Mouse (Mus musculus) liver, embryonic 14.5 days (tissue): ENCODE measurements around the gene Esrrg. TPM values are rescaled to one million over a fixed set of nuclear protein-coding genes. Genes with fewer than 3 reads are reported as not detected.

Source experiments
- ATAC-seq: fragments of 200-750 bp; cut with Nextera tagmentation; 2 replicates; pipeline ENCODE4 v1.8.0; 2017; ENCODE audit warnings: moderate number of reproducible peaks, mild to moderate bottlenecking, moderate library complexity; ENCODE audit not compliant: insufficient read depth
- DNase-seq, 3 experiments: peaks; one replicate each; pipeline ENCODE4 v3.0.0-alpha.2; 2012 to 2013; ENCODE audit warnings: low read depth in 3 of 3, low spot score in 3 of 3
- H3K27ac ChIP-seq: fragments of 300-500 bp; sonication (generic); 2 replicates; pipeline ENCODE4 v1.5.1; 2014; ENCODE audit warnings: moderate library complexity, mild to moderate bottlenecking, control low read depth, inconsistent platforms
- H3K27me3 ChIP-seq: fragments of 300-500 bp; sonication (generic); 2 replicates; pipeline ENCODE4 v1.6.1; 2014; ENCODE audit warnings: mild to moderate bottlenecking, low read length, moderate library complexity; ENCODE audit not compliant: control insufficient read depth, insufficient read depth
- H3K36me3 ChIP-seq: fragments of 300-500 bp; sonication (generic); replicated peaks from 2 replicates; pipeline ENCODE4 v1.6.1; 2014; ENCODE audit warnings: low read depth; ENCODE audit not compliant: control insufficient read depth, insufficient read depth
- H3K4me1 ChIP-seq, 2 experiments: fragments of 200-500 bp in 1 of 2; fragments of 300-500 bp in 1 of 2; sonication (generic) in 1 of 2; replicated peaks; 2 replicates each; pipeline ENCODE4 v1.6.1; 2012 to 2014; ENCODE audit warnings: antibody characterized with exemption in 1 of 2, inconsistent platforms in 1 of 2, low read length in 1 of 2; ENCODE audit not compliant: control insufficient read depth in 2 of 2, insufficient read depth in 2 of 2
- H3K4me2 ChIP-seq: fragments of 300-500 bp; sonication (generic); 2 replicates; pipeline ENCODE4 v1.6.1; 2014; ENCODE audit warnings: low read depth, mild to moderate bottlenecking, control low read depth, moderate library complexity
- H3K4me3 ChIP-seq, 2 experiments: fragments of 200-500 bp in 1 of 2; fragments of 300-500 bp in 1 of 2; sonication (generic) in 1 of 2; 2 replicates each; pipeline ENCODE4 v1.5.1; 2012 to 2014; ENCODE audit warnings: low read depth in 2 of 2, low read length in 2 of 2, mild to moderate bottlenecking in 2 of 2, control low read depth in 1 of 2, inconsistent platforms in 1 of 2, moderate library complexity in 1 of 2; ENCODE audit not compliant: insufficient read depth in 1 of 2
- H3K9ac ChIP-seq: fragments of 300-500 bp; sonication (generic); replicated peaks from 2 replicates; pipeline ENCODE4 v1.6.1; 2014; ENCODE audit warnings: mild to moderate bottlenecking, control low read depth, moderate library complexity
- H3K9me3 ChIP-seq: fragments of 300-500 bp; sonication (generic); 2 replicates; pipeline ENCODE4 v1.6.1; 2016; ENCODE audit warnings: low read length, mixed read lengths; ENCODE audit not compliant: control insufficient read depth
- CTCF ChIP-seq: IDR thresholded peaks from 2 replicates; pipeline ENCODE4 v1.5.1; 2016; ENCODE audit warnings: antibody characterized with exemption, low read depth, control low read depth
- EP300 ChIP-seq: IDR thresholded peaks from 2 replicates; pipeline ENCODE4 v1.6.1; 2016; ENCODE audit warnings: antibody characterized with exemption, low read depth
- WGBS: fragments of 180-500 bp; shearing (Covaris S2); extraction: QIAGEN DNeasy Blood & Tissue Kit; methylation state at CpG from one replicate; pipeline ENCODE4 v1.1.7; 2014; ENCODE audit not compliant: insufficient replicate concordance; 5-methylcytosine and 5-hydroxymethylcytosine counted together
- polyA plus RNA-seq, 2 experiments: library from polyadenylated mRNA; depleted of rRNA in 1 of 2; stranded (reverse) in 1 of 2; unstranded in 1 of 2; fragments of >200 nt; fragmentation: Nextera tagmentation in 1 of 2; extraction: Ambion mirVana in 1 of 2; gene quantifications; 2 replicates each; pipeline versions ENCODE4 v1.2.1 to v1.2.3; 2012 to 2014

Esrrg gene
- polyA plus RNA-seq, 2 experiments, result 0.03 TPM

DNA sequence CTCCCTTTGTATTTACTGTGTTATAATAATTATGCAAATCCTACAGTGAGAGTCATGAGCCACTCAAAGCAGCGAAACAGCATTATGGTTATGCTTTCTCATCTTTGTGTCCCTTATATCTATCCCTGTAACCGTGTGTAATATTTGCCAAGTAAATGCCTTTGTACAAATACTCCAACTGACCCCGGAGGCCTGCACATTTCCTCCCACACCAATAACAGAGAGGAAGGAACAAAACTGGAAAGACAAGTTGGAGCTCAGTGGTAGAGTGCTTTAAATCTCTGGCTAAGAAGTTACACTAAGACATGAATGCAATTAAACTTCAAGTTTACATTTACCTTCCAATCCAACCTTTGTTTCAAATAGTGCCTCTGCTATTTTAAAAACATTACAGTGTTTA is 15.4 kb downstream of the Esrrg start:
- no peaks in the 10 kb centered on the region for H3K27me3 ChIP-seq
- 58% methylated on average over 3 of the region's 3 CpGs for WGBS
- H3K36me3 ChIP-seq, result no peaks in the 10 kb centered on the region
- no peaks in the 10 kb centered on the region for H3K9me3 ChIP-seq
- DNase-seq (no peak), ATAC-seq (no peak)
- no peaks in the 10 kb centered on the region for H3K4me1 ChIP-seq
- H3K9ac ChIP-seq, result no peak overlapping the region
- TF ChIP-seq CTCF, result no peak
- TF ChIP-seq EP300, result no peak
- H3K4me3 ChIP-seq, result no peak overlapping the region
- no peak overlapping the region for H3K27ac ChIP-seq
- H3K4me2 ChIP-seq, result no peak overlapping the region

DNA sequence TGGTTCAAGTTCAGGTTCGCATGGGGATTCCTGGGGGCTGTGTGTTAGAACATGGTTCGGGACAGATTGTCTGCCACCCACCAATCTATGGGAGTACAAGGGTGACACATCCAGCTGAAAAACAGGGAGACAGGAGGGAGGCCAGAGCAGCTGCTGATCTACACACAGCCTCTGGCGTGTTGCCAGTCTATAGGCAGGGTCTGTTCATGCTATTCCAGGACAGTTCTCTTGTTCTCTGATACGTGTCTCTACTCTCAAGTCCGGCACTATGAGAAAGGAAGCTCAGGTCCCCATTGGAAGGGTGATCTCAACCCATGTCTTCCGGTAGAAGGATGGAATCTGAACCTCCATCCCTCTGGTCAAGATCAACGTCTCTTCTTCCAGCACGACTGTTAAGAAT is 21.8 kb downstream of the Esrrg start:
- no peak overlapping the region for H3K9ac ChIP-seq
- no peaks in the 10 kb centered on the region for H3K4me1 ChIP-seq
- WGBS, result 67% methylated on average over 8 of the region's 8 CpGs
- no peaks in the 10 kb centered on the region for H3K27me3 ChIP-seq
- H3K27ac ChIP-seq, result no peak overlapping the region
- no peaks in the 10 kb centered on the region for H3K9me3 ChIP-seq
- DNase-seq (no peak), ATAC-seq (no peak)
- no peak overlapping the region for H3K4me3 ChIP-seq
- TF ChIP-seq CTCF (no peak), EP300 (no peak)
- no peak overlapping the region for H3K4me2 ChIP-seq
- H3K36me3 ChIP-seq, result no peaks in the 10 kb centered on the region

- H3K27ac ChIP-seq, result no peak overlapping the region
- no peaks in the 10 kb centered on the region for H3K9me3 ChIP-seq
- DNase-seq (no peak), ATAC-seq (no peak)
- H3K36me3 ChIP-seq, result no peaks in the 10 kb centered on the region
- 72% methylated on average over 8 of the region's 8 CpGs for WGBS
- H3K4me1 ChIP-seq, result no peaks in the 10 kb centered on the region
- H3K4me2 ChIP-seq, result no peak overlapping the region
- TF ChIP-seq EP300 (no peak), CTCF (no peak)
- no peak overlapping the region for H3K4me3 ChIP-seq
- H3K27me3 ChIP-seq, result no peaks in the 10 kb centered on the region
- H3K9ac ChIP-seq, result no peak overlapping the region
Measured at GRCm38 (mm10) chr1:187631486-187631885, 22.9 kb downstream of the Esrrg start.

- H3K36me3 ChIP-seq, result no peaks in the 10 kb centered on the region
Measured at GRCm38 (mm10) chr1:187645258-187645657, 36.7 kb downstream of the Esrrg start.

GRCm38 (mm10) chr1:187648551-187648950 is 40.0 kb downstream of the Esrrg start:
- Histone ChIP-seq H3K4me1 (peaks cover 0 to 2% of the 10 kb centered on the region in 2 experiments; a peak in 1 of 4 replicates), H3K36me3 (no peaks in the 10 kb centered on the region), H3K4me2 (no peak overlapping the region), H3K27ac (no peak overlapping the region), H3K4me3 (no peak overlapping the region), H3K9ac (no peak overlapping the region), H3K9me3 (no peaks in the 10 kb centered on the region), H3K27me3 (peaks cover 16% of the 10 kb centered on the region)
- WGBS, result 69% methylated on average over 8 of the region's 8 CpGs
- TF ChIP-seq CTCF (no peak), EP300 (no peak)
- ATAC-seq (no peak), DNase-seq (no peak)

More at GRCm38 (mm10) chr1:187645258-187645657, 36.7 kb downstream of the Esrrg start:
- WGBS, result 67% methylated on average over 8 of the region's 8 CpGs
- no peak overlapping the region for H3K9ac ChIP-seq
- TF ChIP-seq CTCF (no peak), EP300 (no peak)
- DNase-seq (no peak), ATAC-seq (no peak)
- no peaks in the 10 kb centered on the region for H3K9me3 ChIP-seq
- H3K4me3 ChIP-seq, result no peak overlapping the region
- no peaks in the 10 kb centered on the region for H3K27me3 ChIP-seq
- no peak overlapping the region for H3K27ac ChIP-seq
- H3K4me1 ChIP-seq, result no peaks in the 10 kb centered on the region
- no peak overlapping the region for H3K4me2 ChIP-seq
